Comparison of ENCODE assay signal across 8 mouse cellular contexts in genomic region chr7:127768997-127769593, GRCm38 (mm10). TPM values are rescaled to one million over a fixed set of nuclear protein-coding genes. Genes with fewer than 3 reads are reported as not detected.
DNase-seq lines count a peak whose midpoint lies in the region; ATAC-seq lines count a peak whose summit lies in the region.

No protein-coding gene starts in this region.

- no peaks in the 10 kb centered on the region for H3K9me3 ChIP-seq in lung, embryonic 15.5 days

- H3K4me2 ChIP-seq in lung, embryonic 15.5 days = peak overlapping the region; percentile 92

- H3K27me3 ChIP-seq in lung, embryonic 15.5 days = no peaks in the 10 kb centered on the region

- WGBS in lung, embryonic 15.5 days = under 1% methylated on average over 16 of the region's 16 CpGs

- peak overlapping the region; percentile 74 for H3K4me3 ChIP-seq in lung, embryonic 15.5 days

- peak; percentile 94 for DNase-seq in MEL-GATA-1-ER (ENCODE audit: extremely low read depth, low read depth)
- peak; percentile 93 for DNase-seq in cerebellum, adult 11-12 months
- peak; percentile 97 for DNase-seq in forelimb bud, embryonic 11.5 days (ENCODE audit: low read depth, low spot score)
- peak; percentile 97 to 98 for DNase-seq in layer of hippocampus, adult 8-10 months (ENCODE audit: low spot score in 2 of 2)
- DNase-seq in ovary, adult 18-20 months (ENCODE audit: low spot score) = peak; percentile 93
- peak; percentile 59 for DNase-seq in thymus, postnatal 14 days

- peak; percentile 66 to 81 for ATAC-seq in hematopoietic stem cell, adult 5-6 weeks (replicated peaks in 1 of 2; ENCODE audit: insufficient read depth in 1 of 2, low FRiP score in 2 of 2, low TSS enrichment in 1 of 2, low read depth in 1 of 2, poor library complexity in 2 of 2, severe bottlenecking in 2 of 2)
- peak; percentile 89 for ATAC-seq in lung, embryonic 15.5 days (ENCODE audit: borderline replicate concordance, extremely low read depth, low FRiP score, low TSS enrichment)

- peaks cover 38% of the 10 kb centered on the region for H3K36me3 ChIP-seq in lung, embryonic 15.5 days

- peak overlapping the region; percentile 97 for H3K27ac ChIP-seq in lung, embryonic 15.5 days

- H3K4me1 ChIP-seq in lung, embryonic 15.5 days = peaks cover 19% of the 10 kb centered on the region

- peak overlapping the region; percentile 94 for H3K9ac ChIP-seq in lung, embryonic 15.5 days

RNA-seq across cellular contexts. Expression of gene Orai3, which starts 0.5 kb away (rescaled TPM):
- total RNA-seq in hematopoietic stem cell, adult 5-6 weeks (2017) = 25.3 and 34.4 TPM in 2 replicates
- 10 to 100 TPM; 25.8 to 30.7 (median 29.4) TPM for total RNA-seq in layer of hippocampus, adult 8-10 months (2022)
- polyA plus RNA-seq in lung, embryonic 15.5 days (2015; fragmentation: Nextera tagmentation; extraction: Ambion mirVana) = 27.2 and 30.7 TPM in 2 replicates

RNA-seq across cellular contexts. Expression of gene Setd1a, which starts 7.4 kb away (rescaled TPM):
- 12.4 and 15.2 TPM in 2 replicates for total RNA-seq in hematopoietic stem cell, adult 5-6 weeks (2017)
- 10 to 100 TPM; 46.6 to 56.4 (median 48.7) TPM for total RNA-seq in layer of hippocampus, adult 8-10 months (2022)
- polyA plus RNA-seq in lung, embryonic 15.5 days (2015; fragmentation: Nextera tagmentation; extraction: Ambion mirVana) = 23.3 and 24.7 TPM in 2 replicates

RNA-seq across cellular contexts. Expression of gene Gm49388, which starts 16.3 kb away (rescaled TPM):
- not detected in 2 replicates for total RNA-seq in hematopoietic stem cell, adult 5-6 weeks (2017)
- total RNA-seq in layer of hippocampus, adult 8-10 months (2022) = 1 to 10 TPM; 2.0 to 5.7 (median 2.3) TPM
- not detected in 2 replicates for polyA plus RNA-seq in lung, embryonic 15.5 days (2015; fragmentation: Nextera tagmentation; extraction: Ambion mirVana)

RNA-seq across cellular contexts. Expression of gene Fbxl19, which starts 24.8 kb away (rescaled TPM):
- 15.1 and 18.5 TPM in 2 replicates for total RNA-seq in hematopoietic stem cell, adult 5-6 weeks (2017)
- 10 to 100 TPM; 52.2 to 65.5 (median 56.3) TPM for total RNA-seq in layer of hippocampus, adult 8-10 months (2022)
- polyA plus RNA-seq in lung, embryonic 15.5 days (2015; fragmentation: Nextera tagmentation; extraction: Ambion mirVana) = 4.3 and 5.1 TPM in 2 replicates

RNA-seq across cellular contexts. Expression of gene Hsd3b7, which starts 31.3 kb away (rescaled TPM):
- 30.2 and 35.6 TPM in 2 replicates for total RNA-seq in hematopoietic stem cell, adult 5-6 weeks (2017)
- total RNA-seq in layer of hippocampus, adult 8-10 months (2022) = 10 to 100 TPM in 2 of 4 experiments, 1 to 10 TPM in 2; 4.8 to 12.2 (median 10.7) TPM
- polyA plus RNA-seq in lung, embryonic 15.5 days (2015; fragmentation: Nextera tagmentation; extraction: Ambion mirVana) = 21.1 and 24.3 TPM in 2 replicates

Comparison
In these comparisons a context has a peak if more than half of its experiments do, and no peak if none do; other contexts are left out.
1. Peak in every context shown above with its lines: DNase-seq, ATAC-seq, H3K4me3 ChIP-seq and H3K27ac ChIP-seq.